Mouse (Mus musculus): ENCODE results near the gene Kdsr. TPM values are rescaled to one million over a fixed set of nuclear protein-coding genes. Genes with fewer than 3 reads are reported as not detected.

The Kdsr gene
- total and polyA plus RNA-seq, 3 experiments: 3.3 to 6.3 (median 4.7) TPM

DNA sequence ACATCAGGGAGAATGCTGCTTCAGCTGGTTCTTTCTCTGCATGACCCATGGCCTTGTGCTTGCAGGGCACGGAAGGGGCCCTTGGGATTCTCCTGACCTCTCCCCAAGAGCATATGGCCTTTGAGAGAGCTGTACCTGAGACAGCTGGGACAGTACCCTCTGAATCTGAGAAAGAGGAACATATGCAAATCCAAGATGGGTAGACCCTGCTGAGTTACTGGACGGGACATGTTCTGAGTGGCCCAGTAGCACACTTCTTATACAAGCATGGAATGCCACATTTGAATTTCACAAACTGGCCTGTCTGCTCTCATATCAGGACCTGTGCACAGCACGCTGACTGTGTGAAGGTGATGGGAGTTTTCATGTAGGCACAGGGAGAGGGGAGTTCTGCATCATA is 76.7 kb downstream of the Kdsr start (continued):
- TF ChIP-seq UBTF (IDR thresholded peaks at IDR 0.05; ENCODE audit: low read depth, low read length) (no peak), ELF1 (IDR thresholded peaks at IDR 0.05; ENCODE audit: low read depth, low read length) (peak; percentile 29; the same call in 1 of the 2 replicates), JUND (conservative IDR thresholded peaks at IDR 0.05; ENCODE audit: low read depth, low read length) (no peak), ETS1 (conservative IDR thresholded peaks at IDR 0.05; ENCODE audit: low read depth, low read length) (peak; percentile 87)

- H3K27ac ChIP-seq (ENCODE audit: insufficient read depth, low read depth): no peak overlapping the region
- H3K36me3 ChIP-seq (replicated peaks in 1 of 2; ENCODE audit: control insufficient read depth in 1 of 2, insufficient read depth in 1 of 2, low read length in 1 of 2): no peaks in the 10 kb centered on the region
- in situ Hi-C loops (cut with MboI; ENCODE audit: low pct_ligation_motif_present, low pct_unique_long_range_greater_than_20kb, low sequenced_read_pairs) (no loop called here), dilution Hi-C loops (cut with MboI; ENCODE audit: extremely low pct_ligation_motif_present, extremely low pct_unique_long_range_greater_than_20kb, low sequenced_read_pairs) (no loop called here)
- no peak for DNase-seq (ENCODE audit: extremely low read depth)
- H3K9me3 ChIP-seq (replicated peaks; ENCODE audit: low read length): no peaks in the 10 kb centered on the region
- no peaks in the 10 kb centered on the region for H3K27me3 ChIP-seq (replicated peaks)
- peaks cover 2% of the 10 kb centered on the region for H3K79me2 ChIP-seq (replicated peaks; ENCODE audit: control insufficient read depth, extremely low read depth, insufficient read depth, poor library complexity, severe bottlenecking)
- peaks cover 32 to 73% of the 10 kb centered on the region in 2 experiments for H3K4me1 ChIP-seq (ENCODE audit: control insufficient read depth in 1 of 2, insufficient read depth in 2 of 2)
- H3K4me3 ChIP-seq (replicated peaks in 1 of 3; ENCODE audit: low read depth in 2 of 3, low read length in 2 of 3, poor library complexity in 1 of 3): no peak overlapping the region
- no peak for TF ChIP-seq EP300 (IDR thresholded peaks at IDR 0.05; ENCODE audit: low read length)
- no peak for TF ChIP-seq ZMIZ1 (IDR thresholded peaks at IDR 0.05; ENCODE audit: low read depth, low read length)
- TF ChIP-seq NRF1 (IDR thresholded peaks at IDR 0.05; ENCODE audit: low read depth, low read length): no peak
- no peak for TF ChIP-seq E2F4 (IDR thresholded peaks at IDR 0.05; ENCODE audit: insufficient replicate concordance, low read depth, low read length)
- no peak for TF ChIP-seq ELF1 (IDR thresholded peaks at IDR 0.05; ENCODE audit: low read depth, low read length)
- TF ChIP-seq SMC3 (IDR thresholded peaks at IDR 0.05; ENCODE audit: low read depth, low read length): no peak
- no peak overlapping the region for H3K4me2 ChIP-seq (ENCODE audit: insufficient read depth, low read depth, poor library complexity, severe bottlenecking)
- no peak overlapping the region for H3K9ac ChIP-seq (ENCODE audit: insufficient read depth, low read depth)
These were observed 79.6 kb downstream of the Kdsr start for GRCm38 (mm10) chr1:106679800-106680515.

GRCm38 (mm10) chr1:106678060-106678478 is 81.5 kb downstream of the Kdsr start:
- H3K4me2 ChIP-seq (ENCODE audit: insufficient read depth, low read depth, poor library complexity, severe bottlenecking): peak overlapping the region; percentile 49
- H3K9ac ChIP-seq (ENCODE audit: insufficient read depth, low read depth): no peak overlapping the region
- peak; percentile 74 for DNase-seq (ENCODE audit: extremely low read depth)
- H3K4me1 ChIP-seq (ENCODE audit: control insufficient read depth in 1 of 2, insufficient read depth in 2 of 2): peaks cover 18 to 54% of the 10 kb centered on the region in 2 experiments
- TF ChIP-seq POLR2A (IDR thresholded peaks at IDR 0.05; ENCODE audit: low read depth, low read length) (no peak), JUN (IDR thresholded peaks at IDR 0.05; ENCODE audit: insufficient read depth, low read depth, low read length) (peak; percentile 58; the same call in 1 of the 2 replicates), JUND (conservative IDR thresholded peaks at IDR 0.05; ENCODE audit: low read depth, low read length) (peak; percentile 62), MAFK (IDR thresholded peaks at IDR 0.05; ENCODE audit: insufficient replicate concordance, low read length) (no peak), PAX5 (IDR thresholded peaks at IDR 0.05; ENCODE audit: low read length) (no peak), ZMIZ1 (IDR thresholded peaks at IDR 0.05; ENCODE audit: low read depth, low read length) (no peak), MXI1 (IDR thresholded peaks at IDR 0.05; ENCODE audit: low read depth, low read length) (peak; percentile 45; the same call in 1 of the 2 replicates), RCOR1 (conservative IDR thresholded peaks at IDR 0.05; ENCODE audit: low read depth, low read length) (no peak), USF1 (IDR thresholded peaks at IDR 0.05; ENCODE audit: low read depth, low read length) (no peak), TBP (conservative IDR thresholded peaks at IDR 0.05; ENCODE audit: low read depth, low read length) (0 out of 2 replicates have a peak, but pooled peaks have one; percentile 22), CHD1 (IDR thresholded peaks at IDR 0.05; ENCODE audit: low read depth, low read length) (no peak), IRF4 (IDR thresholded peaks at IDR 0.05; ENCODE audit: low read depth, low read length) (no peak), TCF12 (IDR thresholded peaks at IDR 0.05; ENCODE audit: low read depth, low read length) (0 out of 2 replicates have a peak, but pooled peaks have one; percentile 17), EP300 (IDR thresholded peaks at IDR 0.05; ENCODE audit: low read length) (peak; percentile 44), MEF2A (IDR thresholded peaks at IDR 0.05; ENCODE audit: borderline replicate concordance, low read depth, low read length) (0 out of 2 replicates have a peak, but pooled peaks have one; percentile 13), ELF1 (IDR thresholded peaks at IDR 0.05; ENCODE audit: low read depth, low read length) (peak; percentile 73), MYC (IDR thresholded peaks at IDR 0.05; ENCODE audit: low read depth, low read length) (peak; percentile 67; the same call in 1 of the 2 replicates), SIN3A (IDR thresholded peaks at IDR 0.05; ENCODE audit: low read length) (0 out of 2 replicates have a peak, but pooled peaks have one; percentile 39)
- no peak overlapping the region for H3K4me3 ChIP-seq (replicated peaks in 1 of 3; ENCODE audit: low read depth in 2 of 3, low read length in 2 of 3, poor library complexity in 1 of 3)
- peaks cover 2% of the 10 kb centered on the region for H3K79me2 ChIP-seq (replicated peaks; ENCODE audit: control insufficient read depth, extremely low read depth, insufficient read depth, poor library complexity, severe bottlenecking)
- no peaks in the 10 kb centered on the region for H3K9me3 ChIP-seq (replicated peaks; ENCODE audit: low read length)
- dilution Hi-C loops (cut with MboI; ENCODE audit: extremely low pct_ligation_motif_present, extremely low pct_unique_long_range_greater_than_20kb, low sequenced_read_pairs) (no loop called here), in situ Hi-C loops (cut with MboI; ENCODE audit: low pct_ligation_motif_present, low pct_unique_long_range_greater_than_20kb, low sequenced_read_pairs) (no loop called here)
- no peaks in the 10 kb centered on the region for H3K27me3 ChIP-seq (replicated peaks)
- no peaks in the 10 kb centered on the region for H3K36me3 ChIP-seq (replicated peaks in 1 of 2; ENCODE audit: control insufficient read depth in 1 of 2, insufficient read depth in 1 of 2, low read length in 1 of 2)
- peak overlapping the region; percentile 18; the same call in 1 of the 2 replicates for H3K27ac ChIP-seq (ENCODE audit: insufficient read depth, low read depth)

Data from CH12.LX (cell line).